Mouse (Mus musculus) heart, postnatal 0 days (tissue): ENCODE results near the gene Rasgef1b. TPM values are rescaled to one million over a fixed set of nuclear protein-coding genes. Genes with fewer than 3 reads are reported as not detected.

Source experiments
- ATAC-seq: fragments of 200-750 bp; cut with Nextera tagmentation; 2 replicates; pipeline ENCODE4 v1.8.0; 2017; ENCODE audit warnings: low read depth, moderate number of reproducible peaks, moderate library complexity; ENCODE audit not compliant: insufficient read depth
- DNase-seq: peaks from one replicate; pipeline ENCODE4 v3.0.0-alpha.2; 2016; ENCODE audit warnings: low spot score
- H3K27ac ChIP-seq: fragments of 300-500 bp; sonication (generic); 2 replicates; pipeline ENCODE4 v1.5.1; 2014; ENCODE audit warnings: low read depth, mild to moderate bottlenecking
- H3K27me3 ChIP-seq: fragments of 300-500 bp; sonication (generic); 2 replicates; pipeline ENCODE4 v1.6.1; 2014; ENCODE audit warnings: low read length, mixed read lengths; ENCODE audit not compliant: control insufficient read depth, insufficient read depth
- H3K36me3 ChIP-seq: fragments of 300-500 bp; sonication (generic); replicated peaks from 2 replicates; pipeline ENCODE4 v1.6.1; 2014; ENCODE audit warnings: low read length, mixed read lengths; ENCODE audit not compliant: control insufficient read depth, insufficient read depth
- H3K4me1 ChIP-seq: fragments of 300-500 bp; sonication (generic); 2 replicates; pipeline ENCODE4 v1.6.1; 2014; ENCODE audit warnings: antibody characterized with exemption; ENCODE audit not compliant: control insufficient read depth, insufficient read depth
- H3K4me2 ChIP-seq: fragments of 300-500 bp; sonication (generic); 2 replicates; pipeline ENCODE4 v1.6.1; 2014; ENCODE audit warnings: low read depth, mild to moderate bottlenecking, low read length, moderate library complexity
- H3K4me3 ChIP-seq: fragments of 300-500 bp; sonication (generic); 2 replicates; pipeline ENCODE4 v1.5.1; 2014; ENCODE audit warnings: low read depth, low read length
- H3K9ac ChIP-seq: fragments of 300-500 bp; sonication (generic); replicated peaks from 2 replicates; pipeline ENCODE4 v1.6.1; 2014; ENCODE audit warnings: low read depth, low read length, mixed read lengths
- H3K9me3 ChIP-seq: fragments of 300-500 bp; sonication (generic); replicated peaks from 2 replicates; pipeline ENCODE4 v1.6.1; 2016; ENCODE audit warnings: low read length; ENCODE audit not compliant: control insufficient read depth
- CTCF ChIP-seq: IDR thresholded peaks from 2 replicates; pipeline ENCODE4 v1.5.1; 2016; ENCODE audit warnings: antibody characterized with exemption, control low read depth, low read depth
- EP300 ChIP-seq: IDR thresholded peaks from 2 replicates; pipeline ENCODE4 v1.6.1; 2016; ENCODE audit warnings: antibody characterized with exemption, low read depth
- WGBS: fragments of 180-500 bp; shearing (Covaris S2); extraction: QIAGEN DNeasy Blood & Tissue Kit; methylation state at CpG from one replicate; pipeline ENCODE4 v1.1.7; 2014; 5-methylcytosine and 5-hydroxymethylcytosine counted together
- polyA plus RNA-seq: library from polyadenylated mRNA; unstranded; fragments of >200 nt; fragmentation: Nextera tagmentation; extraction: Ambion mirVana; gene quantifications from 2 replicates; pipeline ENCODE4 v1.2.1, GENCODE M21; 2015
- total RNA-seq: library from RNA; depleted of rRNA; stranded (reverse); fragments of >200 nt; gene quantifications from 2 replicates; pipeline ENCODE4 v1.2.3, GENCODE M21; 2014; ENCODE audit warnings: low replicate concordance

The Rasgef1b gene
- total and polyA plus RNA-seq, 2 experiments from 2014 or later: 19.0 to 29.8 TPM

GRCm38 (mm10) chr5:99515764-99516163 is 213.1 kb downstream of the Rasgef1b start:
- no peak for DNase-seq
- WGBS: 24% methylated on average over 4 of the region's 4 CpGs
- no peaks in the 10 kb centered on the region for H3K9me3 ChIP-seq
- ATAC-seq: no peak
- no peaks in the 10 kb centered on the region for H3K27me3 ChIP-seq
- peaks cover 25% of the 10 kb centered on the region for H3K4me1 ChIP-seq
- no peak overlapping the region for H3K9ac ChIP-seq
- no peak overlapping the region for H3K4me3 ChIP-seq
- no peak overlapping the region for H3K27ac ChIP-seq
- H3K4me2 ChIP-seq: no peak overlapping the region
- H3K36me3 ChIP-seq: no peaks in the 10 kb centered on the region
- no peak for TF ChIP-seq CTCF
- no peak for TF ChIP-seq EP300

GRCm38 (mm10) chr5:99513209-99513880 is 215.5 kb downstream of the Rasgef1b start:
- TF ChIP-seq CTCF (no peak), EP300 (no peak)
- no peak for ATAC-seq
- no peaks in the 10 kb centered on the region for H3K27me3 ChIP-seq
- 0 out of 2 replicates have a peak, but pooled peaks cover 6% of the 10 kb centered on the region for H3K4me1 ChIP-seq
- no peak overlapping the region for H3K27ac ChIP-seq
- H3K9me3 ChIP-seq: no peaks in the 10 kb centered on the region
- WGBS: 80% methylated on average over 9 of the region's 9 CpGs
- no peak overlapping the region for H3K4me3 ChIP-seq
- no peak for DNase-seq
- H3K36me3 ChIP-seq: no peaks in the 10 kb centered on the region
- H3K4me2 ChIP-seq: no peak overlapping the region
- no peak overlapping the region for H3K9ac ChIP-seq

DNA sequence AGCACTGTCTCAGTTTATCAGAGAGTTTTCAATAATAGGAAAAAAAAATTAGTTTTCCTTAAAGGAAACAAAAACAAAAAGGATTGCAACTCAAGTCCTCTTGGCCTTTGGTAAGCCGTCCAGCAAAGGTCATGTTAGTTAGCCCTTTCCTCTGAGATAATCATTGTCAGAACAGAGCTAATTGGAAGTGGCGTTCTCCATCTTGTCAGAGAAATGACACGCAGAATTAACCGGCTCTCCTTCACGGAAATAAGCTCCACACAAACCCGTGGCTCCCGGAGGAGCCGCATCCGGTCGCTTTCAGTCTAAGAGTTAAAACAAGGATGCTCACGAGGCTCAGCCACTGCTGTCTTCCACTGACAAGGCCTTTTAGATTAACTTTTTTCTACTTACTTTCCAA is 217.8 kb downstream of the Rasgef1b start:
- no peaks in the 10 kb centered on the region for H3K27me3 ChIP-seq
- 64% methylated on average over 11 of the region's 11 CpGs for WGBS
- no peak for TF ChIP-seq EP300
- no peak for TF ChIP-seq CTCF
- ATAC-seq (no peak), DNase-seq (no peak)
- H3K4me1 ChIP-seq: 0 out of 2 replicates have a peak, but pooled peaks cover 5% of the 10 kb centered on the region
- no peak overlapping the region for H3K27ac ChIP-seq
- H3K4me3 ChIP-seq: no peak overlapping the region
- H3K36me3 ChIP-seq: no peaks in the 10 kb centered on the region
- no peak overlapping the region for H3K9ac ChIP-seq
- no peaks in the 10 kb centered on the region for H3K9me3 ChIP-seq
- H3K4me2 ChIP-seq: no peak overlapping the region

DNA sequence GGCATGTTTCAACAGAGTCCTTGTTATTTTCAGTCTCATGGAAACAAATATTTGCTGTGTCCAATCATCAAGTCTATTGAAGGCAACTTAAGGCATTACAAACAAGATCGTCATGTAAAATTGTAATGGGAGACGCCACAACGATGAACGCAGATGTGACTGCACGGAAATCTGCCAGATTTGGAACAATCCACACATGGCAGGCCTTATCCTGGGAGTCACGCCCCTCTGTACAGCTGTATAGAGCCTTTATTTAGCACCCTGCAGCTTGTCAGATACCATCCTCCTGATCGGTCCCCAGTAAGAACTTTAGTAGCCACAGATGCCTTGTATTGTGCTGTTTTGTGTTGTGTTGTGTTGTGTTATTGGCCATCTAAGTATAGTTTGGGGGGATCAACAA is 222.8 kb downstream of the Rasgef1b start:
- DNase-seq (no peak), ATAC-seq (no peak)
- WGBS: 72% methylated on average over 7 of the region's 7 CpGs
- Histone ChIP-seq H3K4me3 (no peak overlapping the region), H3K9me3 (no peaks in the 10 kb centered on the region), H3K36me3 (no peaks in the 10 kb centered on the region), H3K27ac (no peak overlapping the region), H3K9ac (no peak overlapping the region), H3K4me2 (no peak overlapping the region), H3K4me1 (no peaks in the 10 kb centered on the region), H3K27me3 (no peaks in the 10 kb centered on the region)
- TF ChIP-seq EP300: no peak
- TF ChIP-seq CTCF: no peak

DNA sequence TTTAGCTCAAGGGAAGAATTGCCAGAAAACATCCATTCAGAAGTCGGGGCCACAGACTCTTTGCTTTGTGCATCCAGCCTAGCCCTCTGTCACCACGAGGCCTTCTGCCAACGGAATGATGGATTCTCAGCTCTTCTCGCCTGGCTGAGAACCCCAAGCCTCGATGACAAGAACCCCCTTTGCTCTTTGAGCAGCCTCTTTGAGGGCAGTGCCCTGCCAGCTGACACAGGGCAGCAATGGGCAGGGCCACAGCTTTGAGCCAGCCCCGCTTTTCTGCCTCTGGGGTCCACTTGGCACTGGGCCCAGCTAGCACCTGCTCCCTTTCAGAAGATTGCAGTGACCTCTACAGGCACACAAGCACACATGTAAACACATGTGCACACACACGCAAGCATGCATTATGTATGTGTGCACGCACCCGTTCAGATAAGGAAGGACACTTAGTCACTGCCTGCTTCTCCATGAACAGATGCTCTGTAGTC is 224.5 kb downstream of the Rasgef1b start:
- no peaks in the 10 kb centered on the region for H3K36me3 ChIP-seq
- no peaks in the 10 kb centered on the region for H3K9me3 ChIP-seq
- no peaks in the 10 kb centered on the region for H3K4me1 ChIP-seq
- H3K9ac ChIP-seq: no peak overlapping the region
- TF ChIP-seq CTCF: 0 out of 2 replicates have a peak, but pooled peaks have one; percentile 2
- no peak for TF ChIP-seq EP300
- H3K4me3 ChIP-seq: no peak overlapping the region
- no peak overlapping the region for H3K4me2 ChIP-seq
- 72% methylated on average over 9 of the region's 9 CpGs for WGBS
- DNase-seq (no peak), ATAC-seq (no peak)
- no peak overlapping the region for H3K27ac ChIP-seq
- H3K27me3 ChIP-seq: no peaks in the 10 kb centered on the region

GRCm38 (mm10) chr5:99502681-99503080 is 226.2 kb downstream of the Rasgef1b start:
- Histone ChIP-seq H3K4me2 (no peak overlapping the region), H3K27ac (no peak overlapping the region), H3K36me3 (no peaks in the 10 kb centered on the region), H3K4me3 (no peak overlapping the region), H3K9me3 (no peaks in the 10 kb centered on the region), H3K9ac (no peak overlapping the region), H3K27me3 (no peaks in the 10 kb centered on the region), H3K4me1 (no peaks in the 10 kb centered on the region)
- WGBS: 78% methylated on average over 9 of the region's 9 CpGs
- ATAC-seq (no peak), DNase-seq (no peak)
- no peak for TF ChIP-seq CTCF
